Mouse (Mus musculus): Measurements from ENCODE around the gene Sema6b.

Gene Sema6b

DNA sequence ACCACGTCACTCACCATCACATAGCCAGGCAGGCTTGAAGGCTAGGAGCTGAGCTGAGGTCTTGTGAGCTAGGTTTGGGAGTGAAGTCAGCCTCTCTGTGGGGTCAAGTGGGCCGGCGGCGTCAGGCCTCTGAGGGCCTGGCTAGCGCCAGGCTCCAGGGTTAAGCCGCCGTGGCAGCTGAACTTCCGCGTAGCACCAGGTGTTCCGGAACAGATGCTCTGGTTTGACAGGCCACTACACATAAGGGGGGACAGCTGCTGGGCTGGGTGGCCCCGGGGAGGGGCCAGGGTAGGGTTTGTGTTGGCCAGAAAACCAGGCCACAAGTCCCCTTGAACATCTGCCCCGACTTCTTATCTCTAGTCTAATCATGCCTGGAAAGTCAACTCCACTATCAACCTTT, 7.3 kb upstream of the Sema6b start:
- in situ Hi-C loops (cut with MboI; ENCODE audit: unreplicated experiment in 2 of 2): no loop called here

DNA sequence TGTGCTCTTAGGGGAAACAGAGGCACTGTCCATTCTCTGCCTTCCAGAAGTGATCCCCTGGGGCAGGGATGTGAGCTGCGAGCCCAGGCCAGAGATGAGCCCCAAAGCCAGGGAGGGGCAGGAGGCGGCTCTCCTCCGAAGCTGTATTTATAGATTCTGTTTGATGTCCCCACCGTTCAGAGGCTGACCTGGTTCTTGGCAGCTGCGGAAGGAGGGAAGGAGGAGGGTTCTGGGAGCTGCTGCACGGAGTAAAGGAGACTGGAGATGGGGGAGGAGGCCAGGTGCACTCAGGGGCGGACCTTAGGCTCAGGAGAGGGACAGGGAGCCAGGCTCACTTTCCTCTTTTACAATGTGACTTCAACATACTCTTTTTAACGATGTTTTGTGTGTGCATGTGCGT, 6.0 kb upstream of the Sema6b start:
- in situ Hi-C loops (cut with MboI; ENCODE audit: unreplicated experiment in 2 of 2): no loop called here

DNA sequence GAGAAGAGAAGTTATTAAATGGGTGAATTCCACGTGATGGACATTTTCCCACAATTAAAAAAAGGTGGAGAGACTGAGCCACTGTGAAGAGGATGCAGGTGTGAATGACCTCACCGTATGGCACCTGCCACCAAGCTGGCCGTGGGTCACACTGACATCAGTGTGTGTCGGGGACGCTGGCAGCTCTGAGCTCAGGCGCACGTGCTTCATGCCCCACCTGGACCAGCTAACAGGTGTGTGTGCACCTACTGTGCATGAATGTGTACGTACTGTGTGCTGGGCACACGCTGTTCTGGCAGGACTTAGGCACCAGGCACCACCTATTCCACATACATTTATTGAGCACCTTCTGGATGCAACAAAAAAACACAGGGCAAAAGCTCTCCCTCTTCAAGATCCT, 4.4 kb upstream of the Sema6b start:
- in situ Hi-C loops (cut with MboI; ENCODE audit: unreplicated experiment in 2 of 2): no loop called here

DNA sequence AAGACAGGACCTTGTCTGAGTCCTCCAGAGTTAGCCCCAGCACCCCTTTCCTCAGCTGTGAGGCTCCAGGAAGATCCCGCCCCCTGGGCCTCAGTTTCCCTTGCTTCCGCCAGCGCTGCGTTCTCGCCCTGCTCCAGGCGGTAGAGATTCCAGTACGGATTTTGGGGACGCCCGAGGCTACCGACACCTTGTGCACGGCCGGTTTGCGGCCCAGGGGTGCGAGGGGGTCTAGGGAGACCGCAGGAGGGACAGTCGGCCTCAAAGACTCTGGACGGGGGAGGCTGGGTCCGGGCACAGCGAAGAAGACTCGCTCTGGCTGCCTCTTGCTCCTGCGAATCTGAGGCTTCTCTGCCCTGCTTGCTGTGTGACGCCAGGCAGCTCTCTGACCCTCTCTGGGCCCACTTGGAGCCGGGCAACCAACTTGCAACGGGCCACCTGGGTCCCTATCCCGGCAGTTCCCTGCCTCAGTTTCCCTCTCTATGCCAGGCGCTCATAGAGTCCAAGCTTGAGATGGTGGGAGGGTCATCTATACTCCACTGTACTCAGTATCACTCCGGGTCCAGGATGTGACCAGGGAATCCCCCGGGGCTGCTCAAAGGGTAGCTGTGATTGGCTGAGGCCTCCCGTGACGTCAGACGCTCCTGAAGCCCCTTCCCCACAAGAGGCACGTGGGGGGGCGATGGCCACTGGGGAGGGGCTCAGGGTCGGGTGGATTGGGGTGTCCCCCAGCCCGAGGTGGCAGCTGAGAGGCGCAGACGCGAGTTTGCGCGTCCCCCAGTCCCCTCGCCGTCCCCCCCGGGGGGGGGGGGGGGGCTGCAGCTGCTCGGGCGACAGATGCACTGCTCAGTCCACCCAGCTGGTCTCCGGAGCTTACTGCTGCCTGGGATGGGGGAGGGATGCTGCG, 1.8 kb upstream of the Sema6b start:
- in situ Hi-C loops (cut with MboI; ENCODE audit: unreplicated experiment in 2 of 2): no loop called here

DNA sequence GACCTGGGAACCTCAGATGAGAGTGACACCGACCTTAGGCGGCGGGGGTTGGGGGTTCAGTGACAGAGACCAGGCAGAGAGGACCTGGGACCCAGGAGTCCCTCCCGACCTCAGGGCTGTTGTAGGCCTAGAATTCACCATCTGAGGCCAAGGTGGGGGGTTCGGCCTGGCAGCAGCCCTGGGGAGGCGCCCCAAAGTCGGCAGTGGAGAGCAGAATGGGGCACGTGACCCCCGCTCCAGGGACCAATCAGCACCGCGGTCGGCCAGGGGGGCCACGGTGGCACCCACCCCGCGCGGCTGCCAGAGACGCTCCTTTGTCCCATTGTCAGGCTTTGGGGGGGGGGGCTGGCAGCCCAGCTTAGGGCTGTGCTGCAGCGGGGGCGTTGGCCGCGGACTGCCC, 788 bp downstream of the Sema6b start:
- in situ Hi-C loops (cut with MboI; ENCODE audit: unreplicated experiment in 2 of 2): no loop called here

DNA sequence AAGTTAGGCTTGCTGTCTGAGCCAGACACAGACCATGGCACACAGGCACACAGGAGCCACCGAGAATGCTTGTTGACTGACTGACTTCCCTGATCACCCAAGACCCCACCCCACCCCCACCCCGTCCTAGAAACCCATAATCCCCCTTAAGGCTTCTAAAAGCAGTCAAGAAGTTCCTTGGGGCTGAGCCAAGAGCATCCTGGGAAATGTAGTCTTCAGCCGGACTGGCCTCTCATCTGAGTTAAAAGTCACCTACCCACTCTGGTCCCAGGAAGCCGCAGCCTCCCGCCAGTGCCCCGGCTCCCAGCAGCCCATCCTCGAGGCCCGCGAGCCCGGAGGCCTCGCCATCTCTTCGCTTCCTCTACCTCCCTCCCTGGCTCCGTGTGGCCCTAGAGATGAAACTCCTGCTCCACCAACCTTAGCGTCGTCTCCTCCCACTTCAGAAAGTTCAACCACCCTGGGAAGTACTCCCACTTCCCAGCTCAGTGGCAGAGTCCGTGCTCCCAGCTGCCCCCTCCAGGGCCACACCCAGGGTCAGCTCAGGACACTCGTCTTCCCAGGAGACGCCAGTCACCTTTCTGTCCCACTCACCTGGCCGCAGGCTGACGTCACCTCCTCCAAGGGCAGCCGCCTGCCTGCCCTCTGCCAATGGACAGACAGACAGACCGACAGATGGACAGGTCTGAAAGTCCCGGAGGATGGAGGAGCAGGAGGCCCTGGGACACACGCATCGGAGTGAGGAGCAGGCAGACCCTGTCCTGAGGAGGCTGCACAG, 2.1 kb downstream of the Sema6b start:
- in situ Hi-C loops (cut with MboI; ENCODE audit: unreplicated experiment in 2 of 2): no loop called here

DNA sequence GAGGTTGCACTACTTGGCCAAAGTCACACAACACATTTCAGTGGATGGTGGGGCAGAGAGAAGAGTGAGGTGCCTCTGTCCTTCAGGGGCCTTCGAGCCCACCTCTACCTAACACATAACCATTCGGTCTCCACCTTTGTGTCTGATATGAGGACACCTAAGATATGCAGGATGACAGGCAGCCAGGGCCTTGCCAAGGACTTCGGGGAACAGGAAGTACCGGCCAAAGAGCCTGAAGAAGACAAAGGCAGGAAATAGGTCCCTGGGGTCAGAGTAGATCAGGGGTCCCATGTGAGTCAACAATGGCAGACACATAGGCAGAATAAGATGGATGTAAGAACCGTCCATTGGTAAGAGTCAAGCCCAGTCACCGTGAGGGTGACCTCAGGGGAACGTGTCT, 3.6 kb downstream of the Sema6b start:
- in situ Hi-C loops (cut with MboI; ENCODE audit: unreplicated experiment in 2 of 2): no loop called here

DNA sequence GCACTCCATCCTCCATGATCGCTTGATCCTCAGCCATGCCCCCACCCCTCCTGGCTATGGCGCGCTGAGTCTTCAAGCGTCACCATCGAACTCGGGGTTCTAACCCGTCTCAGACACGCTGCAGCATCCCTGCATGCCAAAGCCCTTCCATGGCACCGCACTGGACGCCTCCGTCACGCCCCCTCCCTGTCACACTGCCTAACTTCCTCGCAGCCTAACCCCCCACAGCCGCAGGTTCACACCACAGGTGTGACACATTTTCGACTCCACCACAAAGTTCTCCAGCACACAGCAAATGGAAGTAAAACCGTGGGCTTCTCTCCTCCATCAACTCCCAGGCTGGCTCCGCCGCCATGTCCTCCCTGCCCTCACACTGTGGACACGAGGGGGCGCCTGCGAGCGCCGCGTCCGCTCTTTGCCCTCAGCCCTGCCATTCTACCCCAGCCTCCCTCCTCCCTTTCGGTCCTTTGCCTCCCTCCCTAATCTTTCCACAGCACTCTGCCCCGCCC, 5.6 kb downstream of the Sema6b start:
- in situ Hi-C loops (cut with MboI; ENCODE audit: unreplicated experiment in 2 of 2): loop anchor here (5.0 kb wide), 5 partner anchors 118 to 218 kb away; partner anchors contain the start of gene Fem1a (in 1 of the 2)

DNA sequence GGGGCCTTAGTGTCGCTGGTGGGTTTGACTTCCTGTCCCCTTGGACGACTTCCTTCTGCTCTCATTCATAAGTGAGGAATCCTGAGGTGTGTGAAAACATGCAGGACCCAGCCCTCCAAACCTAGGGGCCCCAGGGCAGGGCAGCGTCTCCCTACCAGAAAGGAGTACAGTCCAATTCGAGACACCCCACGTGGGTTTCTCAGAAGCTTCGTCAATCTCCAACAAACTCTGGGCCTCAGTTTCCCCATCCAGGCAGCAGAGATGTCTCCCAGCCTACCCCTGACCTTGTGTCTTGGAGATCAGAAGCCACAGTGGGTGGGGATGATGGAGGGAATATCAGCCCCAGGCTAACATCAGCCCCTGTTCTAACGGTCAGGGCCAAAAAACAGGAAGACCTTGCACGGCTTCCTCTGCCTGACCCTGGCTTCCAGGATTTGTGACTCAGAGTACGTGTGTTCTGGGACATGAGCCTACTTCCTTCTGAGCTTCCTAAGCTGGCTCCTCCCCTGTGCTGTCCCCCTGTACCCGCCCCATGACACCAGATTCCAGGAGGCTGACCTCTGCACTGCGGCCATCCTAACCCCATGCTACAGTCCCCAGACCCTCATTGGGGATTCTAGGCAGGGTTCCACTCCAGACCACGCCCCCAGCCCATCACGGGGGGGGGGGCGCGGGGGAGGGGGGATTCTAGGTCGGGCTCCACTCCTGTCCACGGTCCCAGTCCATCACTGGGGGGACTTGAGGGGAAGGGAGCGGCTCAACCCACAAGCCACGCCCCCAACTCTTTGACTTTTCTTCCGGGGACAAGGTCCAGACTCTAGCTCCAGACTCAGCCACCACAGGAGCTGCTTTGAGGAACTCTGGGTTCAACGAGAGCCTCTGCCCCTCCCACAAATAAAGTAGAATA, 6.4 kb downstream of the Sema6b start:
- in situ Hi-C loops (cut with MboI; ENCODE audit: unreplicated experiment in 2 of 2): loop anchor here (5.0 kb wide), 5 partner anchors 119 to 219 kb away; partner anchors contain the start of gene Fem1a (in 1 of the 2)

DNA sequence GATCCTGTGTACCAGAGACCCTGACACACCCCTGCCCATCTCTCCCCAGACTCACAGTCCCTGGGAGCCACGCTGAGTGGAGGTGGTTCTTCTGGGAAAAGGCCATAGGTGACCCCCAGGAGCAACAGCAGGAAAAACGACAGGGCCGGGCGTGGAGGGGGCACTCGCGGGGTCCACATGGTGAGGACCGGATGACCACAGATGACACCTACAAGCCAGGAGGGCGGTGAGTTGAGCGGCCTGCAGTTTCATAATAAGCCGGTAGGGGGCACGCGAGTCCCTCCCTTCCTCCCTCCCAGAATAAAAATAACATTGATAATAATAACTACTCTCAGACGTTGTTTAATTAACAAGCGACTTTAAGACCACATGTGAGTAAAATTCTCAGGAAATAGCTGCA, 7.5 kb downstream of the Sema6b start:
- in situ Hi-C loops (cut with MboI; ENCODE audit: unreplicated experiment in 2 of 2): loop anchor here (5.0 kb wide), 5 partner anchors 120 to 220 kb away; partner anchors contain the start of gene Fem1a (in 1 of the 2)

DNA sequence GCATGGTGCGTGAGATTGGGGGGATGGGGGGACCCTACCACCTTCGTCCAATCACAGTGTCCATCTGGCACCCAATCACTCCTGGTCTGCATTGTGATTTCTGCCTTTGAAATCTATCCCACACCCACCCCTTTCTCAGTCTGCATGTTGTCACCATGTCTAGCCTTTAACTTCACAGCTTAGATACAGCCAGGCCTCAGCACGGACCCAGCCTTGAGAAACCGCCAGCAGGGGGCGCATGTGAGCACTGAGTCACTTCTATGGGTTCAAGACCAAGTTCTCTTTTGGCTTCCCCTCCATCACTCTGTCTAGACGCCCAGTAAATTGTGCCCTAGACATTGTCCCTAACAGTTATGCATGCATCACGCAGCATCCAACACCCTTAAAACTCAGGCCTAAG, 8.3 kb downstream of the Sema6b start:
- in situ Hi-C loops (cut with MboI; ENCODE audit: unreplicated experiment in 2 of 2): loop anchor here (5.0 kb wide), 5 partner anchors 120 to 220 kb away; partner anchors contain the start of gene Fem1a (in 1 of the 2)

DNA sequence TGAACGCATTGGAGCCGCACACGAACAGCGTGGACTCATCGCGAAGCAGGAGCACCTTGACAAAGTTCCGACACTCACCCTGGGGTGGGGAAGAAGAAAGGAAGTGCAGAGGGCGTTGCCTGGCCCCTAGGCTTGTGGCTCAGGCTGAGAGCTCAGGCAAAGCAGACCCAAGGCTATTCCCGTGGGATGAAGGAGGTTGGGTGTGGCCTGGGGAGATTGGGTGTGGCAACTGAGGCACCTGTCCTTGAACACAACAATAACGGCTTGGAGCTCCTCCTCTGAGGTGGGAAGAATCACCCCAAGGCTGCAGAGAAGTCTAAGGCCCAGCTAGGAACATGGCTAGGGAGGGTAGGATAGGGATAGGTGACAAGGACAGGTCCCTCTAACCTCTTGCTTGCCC, 9.0 kb downstream of the Sema6b start:
- in situ Hi-C loops (cut with MboI; ENCODE audit: unreplicated experiment in 2 of 2): loop anchor here (5.0 kb wide), 5 partner anchors 121 to 221 kb away; partner anchors contain the start of gene Fem1a (in 1 of the 2)

DNA sequence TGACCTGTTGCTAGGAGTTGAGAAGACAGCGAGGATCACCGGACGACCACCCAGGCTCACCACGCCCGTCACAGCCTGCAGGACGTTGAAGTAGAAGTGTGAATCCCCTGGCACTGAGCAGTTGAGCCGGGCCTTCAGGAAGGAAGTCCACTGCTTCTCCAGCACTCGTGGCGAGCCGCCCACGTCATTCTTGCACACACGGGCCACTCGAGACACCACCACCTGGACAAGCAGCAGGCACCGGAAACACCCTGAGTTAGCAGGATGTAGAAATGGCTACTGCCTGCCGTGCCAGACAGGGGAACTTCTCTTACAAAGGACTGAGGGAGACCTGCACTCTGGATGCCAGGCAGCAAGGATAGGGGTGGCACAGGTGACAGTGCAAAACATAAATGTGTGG, 11.9 kb downstream of the Sema6b start:
- in situ Hi-C loops (cut with MboI; ENCODE audit: unreplicated experiment in 2 of 2): loop anchor here (5.0 to 10.0 kb wide), 2 partner anchors 34 to 427 kb away; partner anchors contain the start of genes Tnfaip8l1 (in 2 of the 2) and Gm20219 (in 1 of the 2)

DNA sequence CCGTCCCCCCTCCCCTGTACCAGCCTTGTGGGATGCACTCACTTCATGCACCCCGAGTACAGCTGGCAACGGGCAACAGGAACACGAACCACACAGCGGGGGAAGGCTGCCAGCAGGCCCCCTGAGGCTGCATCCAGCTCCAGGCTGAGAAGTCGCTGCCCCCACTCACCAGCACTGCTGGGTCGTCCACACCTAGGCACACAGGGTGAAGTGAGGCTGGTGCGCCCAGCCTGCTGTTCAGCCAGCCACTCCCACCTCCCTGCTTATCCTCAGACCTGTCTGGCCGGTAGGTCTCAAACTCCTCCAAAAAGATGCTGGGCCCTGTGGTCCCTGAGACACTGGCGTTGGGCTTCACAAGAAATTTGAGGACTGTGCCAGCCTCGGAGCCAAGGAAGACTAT, 14.0 kb downstream of the Sema6b start:
- in situ Hi-C loops (cut with MboI; ENCODE audit: unreplicated experiment in 2 of 2): loop anchor here (5.0 to 10.0 kb wide), 2 partner anchors 36 to 429 kb away; partner anchors contain the start of genes Tnfaip8l1 (in 2 of the 2) and Gm20219 (in 1 of the 2)

DNA sequence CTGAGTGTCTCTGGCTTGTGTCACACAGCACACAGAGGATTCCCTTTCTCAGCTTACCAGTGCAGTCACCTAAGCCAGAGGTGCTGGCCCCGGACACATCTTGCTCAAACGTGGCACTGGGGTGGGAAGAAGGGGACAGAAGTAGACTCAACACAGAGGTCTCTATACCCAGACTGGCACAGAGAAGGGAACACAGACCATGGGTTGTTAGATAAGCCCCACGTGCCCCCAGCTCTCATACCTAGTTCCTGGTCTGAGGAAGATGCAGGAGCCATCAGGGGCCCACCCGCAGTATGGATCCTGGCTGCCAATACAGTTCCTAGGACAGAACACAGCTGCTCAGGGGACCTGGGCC, 14.9 kb downstream of the Sema6b start:
- in situ Hi-C loops (cut with MboI; ENCODE audit: unreplicated experiment in 2 of 2): loop anchor here (5.0 to 10.0 kb wide), 2 partner anchors 37 to 430 kb away; partner anchors contain the start of genes Tnfaip8l1 (in 2 of the 2) and Gm20219 (in 1 of the 2)

DNA sequence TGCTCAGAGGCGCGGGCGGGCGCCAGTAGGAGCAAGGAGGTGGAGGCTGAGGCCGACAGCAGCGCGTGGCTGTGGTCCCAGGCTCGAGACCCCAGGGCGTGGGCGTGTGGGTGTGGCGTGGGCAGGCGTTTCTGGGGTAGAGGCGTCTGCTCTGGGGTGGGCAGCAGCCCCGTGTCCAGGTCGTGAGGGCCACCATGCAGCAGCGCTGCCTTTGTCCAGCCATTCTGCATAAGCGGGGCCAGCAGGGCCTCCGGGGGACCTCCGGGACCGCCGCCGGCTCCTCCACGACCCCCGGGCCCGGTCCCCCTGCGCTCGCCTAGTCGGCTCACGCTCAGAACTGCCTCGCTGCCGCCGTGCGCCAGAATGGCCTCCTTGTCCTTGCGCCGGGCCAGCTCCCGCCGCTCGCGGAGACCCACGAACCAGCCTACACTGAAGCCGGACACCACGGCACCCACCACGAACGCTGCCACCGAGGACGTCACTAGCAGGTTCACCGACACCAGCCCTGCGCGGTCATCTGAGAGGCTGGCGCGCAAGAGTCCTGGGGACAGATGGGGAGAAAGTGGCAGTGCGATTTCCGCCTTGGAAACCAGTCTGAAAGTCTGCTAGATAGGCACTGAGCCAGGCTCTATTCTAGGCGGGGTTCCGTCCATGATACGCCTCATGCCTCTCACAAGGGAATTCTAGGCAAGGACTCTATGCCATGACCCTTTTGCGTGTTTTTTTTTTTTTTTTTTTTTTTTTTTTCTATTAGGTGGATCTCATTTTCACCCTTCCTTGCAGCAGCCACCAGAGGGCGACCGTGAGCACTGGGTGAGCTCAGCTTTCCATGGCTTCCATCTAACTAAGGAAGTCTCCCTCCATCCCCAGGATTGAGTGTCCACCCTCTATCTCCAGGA, 15.5 kb downstream of the Sema6b start:
- in situ Hi-C loops (cut with MboI; ENCODE audit: unreplicated experiment in 2 of 2): loop anchor here (5.0 to 10.0 kb wide), 2 partner anchors 38 to 430 kb away; partner anchors contain the start of genes Tnfaip8l1 (in 2 of the 2) and Gm20219 (in 1 of the 2)

DNA sequence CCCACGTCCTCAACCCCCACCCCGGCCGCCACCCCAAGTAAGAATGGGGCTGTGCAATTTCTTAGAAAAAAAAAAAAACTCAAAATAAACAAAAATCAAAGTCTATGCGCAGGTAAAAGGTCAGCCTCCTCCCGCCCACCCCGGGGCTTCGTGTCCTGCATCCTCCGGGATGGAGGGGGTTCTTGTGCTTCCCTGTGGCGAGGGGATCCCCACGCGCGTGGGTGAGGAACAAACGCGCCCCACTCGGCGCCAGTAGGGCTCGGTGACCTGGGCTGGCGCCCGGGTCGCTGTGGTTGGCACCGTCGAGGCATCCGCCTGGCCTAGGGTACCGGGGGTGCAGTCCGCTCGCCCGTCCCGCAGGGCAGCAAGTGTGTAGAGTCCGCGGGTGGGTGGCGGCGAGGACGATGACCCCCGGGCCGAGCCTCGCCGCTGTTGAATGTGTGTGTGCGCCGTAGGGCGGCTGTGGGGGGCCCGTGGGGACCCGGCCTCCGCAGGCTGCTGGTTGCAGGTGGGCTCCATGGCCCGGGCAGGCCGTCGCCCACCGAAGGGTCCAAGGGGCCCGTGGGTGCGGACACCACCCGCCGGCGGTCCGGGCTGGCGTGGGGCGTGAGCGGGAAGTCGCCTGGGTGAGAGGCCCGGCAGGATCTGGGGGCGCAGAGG, 16.3 kb downstream of the Sema6b start:
- in situ Hi-C loops (cut with MboI; ENCODE audit: unreplicated experiment in 2 of 2): loop anchor here in 1 of 2 experiments (10.0 kb wide), 1 partner anchor 431 kb away; the partner anchor contains the start of gene Gm20219

DNA sequence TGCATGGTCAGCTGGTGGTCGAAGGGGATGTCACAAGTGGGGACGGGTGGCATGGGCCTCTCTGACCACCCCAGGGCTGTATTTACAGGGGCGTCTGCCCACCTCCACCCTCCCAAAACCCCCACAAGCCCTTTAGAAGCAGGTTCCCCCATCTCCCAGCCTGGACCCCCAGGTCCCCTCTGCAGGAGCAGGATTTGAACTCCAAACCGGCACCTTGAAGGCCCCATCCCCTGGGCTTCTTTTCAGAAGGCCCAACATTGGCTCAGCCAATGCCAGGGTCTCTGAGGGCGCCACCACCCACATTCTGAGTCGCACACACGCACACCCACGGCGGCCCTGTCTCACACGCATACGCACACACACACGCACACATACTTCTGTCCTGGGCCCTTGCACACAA, 17.0 kb downstream of the Sema6b start:
- in situ Hi-C loops (cut with MboI; ENCODE audit: unreplicated experiment in 2 of 2): loop anchor here in 1 of 2 experiments (10.0 kb wide), 1 partner anchor 432 kb away; the partner anchor contains the start of gene Gm20219

All from v-Abl transformed pro-B cells (cell line).